Mouse (Mus musculus) lung, postnatal 14 days (tissue): Measurements from ENCODE around the gene Tbc1d16.

Source experiments
- DNase-seq: peaks from one replicate; pipeline ENCODE4 v3.0.0; 2021

The Tbc1d16 gene

DNA sequence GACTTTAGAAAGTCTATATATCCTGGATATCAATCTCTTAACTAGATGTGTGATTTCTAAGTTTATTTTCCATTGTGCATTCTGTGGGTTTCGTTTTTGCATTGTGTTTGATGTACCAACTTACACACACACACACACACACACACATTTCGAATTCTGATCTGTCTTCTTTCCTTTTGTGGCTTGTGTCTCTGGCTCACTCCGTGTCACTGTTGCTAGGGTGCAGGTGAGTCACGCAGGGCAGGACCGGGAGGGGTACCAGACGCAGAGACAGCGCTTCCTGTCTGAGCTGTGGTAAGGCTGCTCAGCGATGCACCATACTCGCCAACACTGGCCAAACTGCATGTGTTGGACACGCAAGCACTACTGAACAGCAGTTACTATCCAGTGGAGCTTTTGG lies 62.3 kb downstream of the Tbc1d16 start:
- DNase-seq: no peak

DNA sequence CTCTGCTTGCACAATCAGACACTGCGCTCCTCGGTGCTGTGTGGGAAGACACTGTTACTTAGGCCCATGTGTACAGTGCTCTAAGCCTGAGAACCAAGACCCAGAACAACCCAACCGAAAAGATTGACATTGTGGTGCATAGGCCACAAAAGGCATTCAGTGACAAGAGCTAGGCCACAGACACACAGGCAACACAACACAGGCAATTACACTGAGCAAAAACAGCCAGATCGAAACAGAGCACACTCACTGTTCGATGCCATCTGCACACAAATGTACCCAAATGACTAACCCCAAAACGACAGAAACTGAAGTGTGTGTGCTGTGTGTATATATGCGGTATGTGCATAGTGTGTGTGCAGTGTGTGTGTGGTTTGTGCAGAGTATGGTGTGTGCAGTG lies 63.9 kb downstream of the Tbc1d16 start:
- no peak for DNase-seq

DNA sequence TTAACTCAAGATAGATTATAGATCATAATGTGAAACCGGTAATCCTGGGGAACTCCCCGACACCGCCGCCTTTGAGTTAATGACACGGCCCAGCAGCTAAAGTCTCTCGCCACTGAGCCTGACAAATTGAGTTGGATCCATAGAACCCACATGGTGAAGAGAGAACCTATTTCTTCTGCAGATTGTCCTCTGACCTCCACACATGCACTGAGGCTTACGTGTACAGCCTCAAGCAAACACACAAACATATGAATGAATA lies 64.6 kb downstream of the Tbc1d16 start:
- no peak for DNase-seq

GRCm38 (mm10) chr11:119162959-119163733 lies 65.2 kb downstream of the Tbc1d16 start:
- DNase-seq: peak; percentile 41

GRCm38 (mm10) chr11:119161665-119162064 lies 66.6 kb downstream of the Tbc1d16 start:
- no peak for DNase-seq

- no peak for DNase-seq
Measured at GRCm38 (mm10) chr11:119160050-119160449, 68.2 kb downstream of the Tbc1d16 start.

GRCm38 (mm10) chr11:119159496-119159895 lies 68.8 kb downstream of the Tbc1d16 start:
- DNase-seq: peak; percentile 26

- DNase-seq: no peak
Measured at GRCm38 (mm10) chr11:119157377-119158189, 70.7 kb downstream of the Tbc1d16 start.

DNA sequence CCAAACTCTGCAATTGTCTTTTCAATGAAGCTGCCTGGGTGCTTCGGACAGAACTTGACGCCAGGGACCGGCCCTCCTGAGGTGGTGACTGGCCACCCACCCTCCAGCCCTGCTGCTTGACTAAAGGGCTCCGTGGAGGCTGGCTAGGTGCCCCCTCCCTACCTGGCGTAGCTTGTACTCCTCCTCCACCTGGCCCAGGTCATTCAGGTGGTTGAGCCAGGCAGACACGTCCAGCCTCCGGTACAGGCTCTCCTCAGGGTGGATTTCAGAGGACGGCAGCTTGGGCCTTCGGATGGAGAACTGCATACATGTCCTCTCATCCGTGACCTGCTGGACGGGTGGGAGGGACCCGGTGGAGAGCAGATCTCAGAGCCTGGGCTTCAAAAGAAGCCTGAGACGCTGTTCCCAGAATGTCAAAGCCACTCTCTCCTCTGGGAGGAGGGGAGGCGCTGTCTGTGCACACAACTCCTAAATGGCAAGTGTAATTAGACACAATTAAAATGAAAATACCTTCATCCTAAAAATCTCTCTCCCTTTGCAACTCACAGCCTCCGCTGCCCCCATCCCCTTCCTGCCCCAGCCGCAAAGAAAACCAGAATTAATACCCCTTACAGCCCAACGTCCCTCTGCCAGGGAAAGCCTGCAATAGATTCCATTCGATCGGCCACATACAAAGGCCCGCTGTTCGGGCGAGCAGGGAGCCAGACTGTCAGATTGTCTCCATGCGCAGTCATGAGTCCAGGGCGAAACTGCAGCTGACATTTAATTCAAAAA lies 71.6 kb downstream of the Tbc1d16 start:
- no peak for DNase-seq

- DNase-seq: no peak
Measured at GRCm38 (mm10) chr11:119155638-119156480, 72.4 kb downstream of the Tbc1d16 start.

- no peak for DNase-seq
Measured at GRCm38 (mm10) chr11:119152321-119152831, 75.9 kb downstream of the Tbc1d16 start.

DNA sequence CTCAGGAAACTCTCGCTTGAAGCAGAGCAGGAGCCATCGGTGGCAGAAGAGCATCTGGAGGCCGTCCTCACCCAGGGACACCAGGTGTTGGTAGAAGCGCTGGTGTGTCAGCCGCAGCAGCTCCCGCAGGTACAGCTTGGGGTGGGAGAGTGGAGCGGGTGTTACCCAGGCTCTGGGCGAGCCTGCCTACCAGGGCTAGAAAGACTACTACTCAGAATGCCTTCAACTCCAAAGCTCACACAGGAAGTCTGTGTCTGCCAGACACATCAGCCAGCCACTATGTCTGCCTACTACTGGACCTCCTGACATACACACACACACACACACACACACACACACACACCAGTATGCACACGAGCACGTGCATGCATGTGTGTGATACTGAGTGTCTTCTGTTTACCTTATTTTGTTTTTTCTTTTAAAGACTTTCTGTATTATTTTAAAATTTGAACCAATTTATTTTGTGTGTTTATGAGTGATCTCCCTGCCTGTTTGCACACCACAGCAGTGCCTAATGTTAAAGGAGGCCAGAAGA lies 77.2 kb downstream of the Tbc1d16 start:
- no peak for DNase-seq

- no peak for DNase-seq
Measured at GRCm38 (mm10) chr11:119150442-119150841, 77.9 kb downstream of the Tbc1d16 start.

DNA sequence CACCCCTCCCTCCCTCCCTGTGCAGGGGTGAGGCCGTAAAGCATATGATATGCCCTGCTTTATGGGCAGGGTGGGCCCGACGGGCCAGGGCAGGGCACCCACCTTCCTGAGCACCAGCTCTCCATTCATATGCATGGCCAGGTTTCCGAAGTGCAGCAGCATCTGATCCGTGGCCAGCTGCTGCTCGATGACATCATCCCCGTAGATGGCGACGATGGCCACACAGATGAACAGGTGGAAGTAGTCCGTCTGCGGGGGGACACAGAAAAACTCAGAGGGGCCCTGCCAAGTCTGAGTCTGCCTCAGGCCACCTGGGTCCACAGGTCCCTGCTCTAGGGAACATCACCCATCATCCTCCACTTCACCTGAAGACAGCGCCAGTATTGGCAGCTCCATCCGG lies 79.5 kb downstream of the Tbc1d16 start:
- DNase-seq: no peak

- DNase-seq: no peak
Measured at GRCm38 (mm10) chr11:119147153-119147552, 81.1 kb downstream of the Tbc1d16 start.

- no peak for DNase-seq
Measured at GRCm38 (mm10) chr11:119146140-119146539, 82.2 kb downstream of the Tbc1d16 start.

DNA sequence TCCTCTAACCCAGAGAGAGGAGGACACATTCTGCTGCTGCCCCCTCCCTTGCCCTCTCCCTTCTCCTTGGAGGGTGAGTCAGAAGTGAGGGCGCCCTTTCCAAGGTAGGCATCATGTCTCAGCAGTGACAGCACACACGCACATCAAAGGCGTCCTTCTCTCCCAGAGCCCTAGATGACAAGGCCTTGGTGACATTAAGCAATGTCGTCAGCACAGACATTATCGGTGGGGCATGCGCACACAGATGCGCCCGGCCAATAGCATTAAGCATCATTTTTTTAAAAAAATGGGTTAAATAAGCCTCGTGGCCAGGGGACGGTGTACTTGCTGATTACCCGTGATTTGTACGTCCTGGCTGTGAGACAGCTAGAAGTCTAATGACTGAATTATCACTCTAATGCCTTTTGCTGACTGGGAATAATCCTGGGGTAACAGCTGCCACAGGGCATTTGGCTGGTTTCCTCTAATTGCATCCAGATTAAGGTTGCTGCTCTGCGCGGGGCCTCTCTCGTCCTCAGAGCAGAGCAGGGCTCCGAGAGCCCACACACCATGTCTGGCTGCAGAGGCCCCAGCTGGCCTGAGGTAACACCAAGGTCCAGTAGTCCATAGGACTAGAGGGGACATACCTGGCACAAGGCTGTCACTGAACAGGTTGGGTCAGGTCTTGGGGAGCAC lies 83.4 kb downstream of the Tbc1d16 start:
- DNase-seq: no peak

- DNase-seq: no peak
Measured at GRCm38 (mm10) chr11:119143376-119144002, 84.8 kb downstream of the Tbc1d16 start.

GRCm38 (mm10) chr11:119142615-119143014 lies 85.7 kb downstream of the Tbc1d16 start:
- no peak for DNase-seq

GRCm38 (mm10) chr11:119139026-119139425 lies 89.3 kb downstream of the Tbc1d16 start:
- DNase-seq: no peak

GRCm38 (mm10) chr11:119138205-119138604 lies 90.1 kb downstream of the Tbc1d16 start:
- no peak for DNase-seq
